Mouse (Mus musculus) c-Kit-positive CD71-positive TER-119-negative erythroid progenitor cells, embryonic 14.5 days (primary cell): Measurements from ENCODE around the gene Gm3448.

ENCODE experiments used
- DNase-seq: peaks from one replicate; pipeline ENCODE4 v3.0.0-alpha.2; 2013; ENCODE audit warnings: low read depth

Gm3448 gene

GRCm38 (mm10) chr17:14959979-14960378 lies 81.4 kb downstream of the Gm3448 start:
- DNase-seq, result peak; percentile 39

- peak; percentile 29 for DNase-seq
Observed at GRCm38 (mm10) chr17:14958686-14959327, 82.5 kb downstream of the Gm3448 start.

GRCm38 (mm10) chr17:14953452-14953851 lies 87.9 kb downstream of the Gm3448 start:
- peak; percentile 30 for DNase-seq

GRCm38 (mm10) chr17:14949161-14949827 lies 92.0 kb downstream of the Gm3448 start:
- DNase-seq, result no peak
